Mouse (Mus musculus) spleen, adult 2 months (tissue): Measurements from ENCODE around the gene Fnip1. TPM values are rescaled to one million over a fixed set of nuclear protein-coding genes. Genes with fewer than 3 reads are reported as not detected.

Source experiments
- DNase-seq, 2 experiments: peaks; one replicate each; pipeline versions ENCODE4 v3.0.0 to v3.0.0-alpha.2; 2012 to 2021; ENCODE audit warnings: low spot score in 2 of 2, low read depth in 1 of 2
- H3K27ac ChIP-seq: fragments of 200-500 bp; 2 replicates; pipeline ENCODE4 v1.5.1; 2012; ENCODE audit warnings: low read length, inconsistent platforms; ENCODE audit not compliant: insufficient read depth
- H3K27me3 ChIP-seq: fragments of 200-500 bp; 2 replicates; pipeline ENCODE4 v1.6.1; 2012; ENCODE audit warnings: mild to moderate bottlenecking, moderate library complexity, low read length, inconsistent platforms; ENCODE audit not compliant: control insufficient read depth, insufficient read depth
- H3K36me3 ChIP-seq: fragments of 200-500 bp; 2 replicates; pipeline ENCODE4 v1.6.1; 2012; ENCODE audit warnings: mild to moderate bottlenecking, low read length, inconsistent platforms; ENCODE audit not compliant: control insufficient read depth, insufficient read depth
- H3K4me1 ChIP-seq: fragments of 200-500 bp; 2 replicates; pipeline ENCODE4 v1.6.1; 2011; ENCODE audit warnings: inconsistent platforms; ENCODE audit not compliant: control insufficient read depth, insufficient read depth, insufficient read length
- H3K4me3 ChIP-seq: fragments of 200-500 bp; 2 replicates; pipeline ENCODE4 v1.5.1; 2011; ENCODE audit warnings: mild to moderate bottlenecking, inconsistent platforms; ENCODE audit not compliant: insufficient read depth, insufficient read length; ENCODE audit errors: extremely low read depth
- CTCF ChIP-seq: fragments of 200-500 bp; IDR thresholded peaks from 2 replicates; pipeline ENCODE4 v1.5.1; 2011; ENCODE audit warnings: mild to moderate bottlenecking, inconsistent platforms; ENCODE audit not compliant: insufficient read depth, insufficient read length, insufficient replicate concordance; ENCODE audit errors: extremely low read depth
- POLR2A ChIP-seq: fragments of 200-500 bp; IDR thresholded peaks from 2 replicates; pipeline ENCODE4 v1.6.1; 2011; ENCODE audit warnings: low read depth, low read length, inconsistent platforms
- WGBS: fragments of 180-500 bp; shearing (Covaris S2); methylation state at CpG from one replicate; pipeline ENCODE4 v1.1.7; 2018; 5-methylcytosine and 5-hydroxymethylcytosine counted together
- polyA plus RNA-seq: library from polyadenylated mRNA; depleted of rRNA; stranded (reverse); fragments of >200 nt; gene quantifications from 2 replicates; pipeline ENCODE4 v1.2.3, GENCODE M21; 2012

Fnip1 gene
- polyA plus RNA-seq, 1 experiment = 1.1 TPM

DNA sequence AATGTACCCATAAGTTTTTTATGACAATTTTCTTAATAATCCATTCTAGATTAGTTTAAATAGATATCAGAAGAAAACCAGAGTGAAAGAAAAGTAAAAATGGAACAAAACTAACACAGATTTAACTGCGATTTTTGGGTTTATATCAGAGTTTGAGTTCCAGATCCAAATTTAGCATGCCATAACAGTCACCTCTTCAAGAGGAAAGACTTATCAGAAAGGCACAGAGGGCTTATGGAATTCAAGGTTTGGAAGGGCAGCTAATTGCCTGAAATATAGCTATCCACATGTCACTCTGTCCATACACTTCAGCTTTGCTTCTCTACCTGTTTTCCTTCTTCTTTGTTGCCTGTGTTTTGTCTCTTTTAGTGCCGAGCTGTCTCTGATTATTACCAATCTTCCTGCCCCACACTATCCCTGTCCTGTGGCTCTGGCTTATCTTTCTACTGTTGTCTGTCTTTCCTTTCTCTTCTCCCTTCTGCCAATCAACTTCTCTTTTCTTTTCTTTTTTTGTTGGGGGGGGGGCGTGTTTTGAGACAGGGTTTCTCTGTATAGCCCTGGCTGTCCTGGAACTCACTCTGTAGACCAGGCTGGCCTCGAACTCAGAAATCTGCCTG is 31.0 kb upstream of the Fnip1 start:
- Histone ChIP-seq H3K27me3 (no peaks in the 10 kb centered on the region), H3K4me3 (no peak overlapping the region), H3K36me3 (no peaks in the 10 kb centered on the region), H3K27ac (no peak overlapping the region), H3K4me1 (no peaks in the 10 kb centered on the region)
- WGBS = 65% methylated on average over 4 of the region's 4 CpGs
- TF ChIP-seq POLR2A (no peak), CTCF (no peak)
- no peak for DNase-seq

DNA sequence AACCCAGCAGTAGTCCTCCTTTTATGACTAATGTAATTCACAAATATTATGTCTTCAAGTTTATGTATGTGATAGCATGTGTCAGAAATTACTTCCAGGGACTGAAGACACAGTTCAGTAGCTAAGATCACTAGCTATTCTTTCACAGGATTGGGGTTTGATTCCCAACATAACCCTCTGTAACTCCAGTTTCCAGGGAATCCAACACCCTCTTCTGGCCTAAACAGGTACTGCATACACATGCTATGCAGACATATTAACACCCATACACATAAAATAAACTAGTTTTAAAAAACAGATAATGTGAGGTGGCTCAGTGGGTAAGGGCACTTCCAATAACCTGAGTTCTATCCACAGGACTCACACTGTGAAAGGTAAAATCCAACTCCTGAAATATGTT is 27.4 kb upstream of the Fnip1 start:
- no peak for DNase-seq
- no peak for TF ChIP-seq POLR2A
- TF ChIP-seq CTCF = no peak
- Histone ChIP-seq H3K4me1 (no peaks in the 10 kb centered on the region), H3K4me3 (no peak overlapping the region), H3K27ac (no peak overlapping the region), H3K36me3 (no peaks in the 10 kb centered on the region), H3K27me3 (no peaks in the 10 kb centered on the region)

DNA sequence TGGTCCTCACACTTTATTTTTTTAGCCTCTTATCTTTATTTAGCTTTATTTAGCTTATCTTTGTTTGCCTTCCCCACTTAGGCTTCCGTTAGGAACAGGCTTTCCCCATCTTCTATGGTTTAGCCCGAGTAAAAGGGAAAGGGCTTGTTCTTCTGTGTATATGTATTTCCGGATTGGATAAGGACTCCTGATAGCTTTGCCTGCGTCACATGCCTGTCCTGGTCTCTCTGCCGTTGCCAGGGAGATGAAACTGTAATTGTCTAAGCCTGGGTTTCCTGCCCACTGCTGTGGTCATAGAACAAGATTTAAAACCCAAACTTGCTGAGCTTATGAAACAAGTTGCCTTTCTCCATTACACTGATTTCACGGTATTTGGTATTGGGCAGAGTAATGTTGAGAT is 25.0 kb upstream of the Fnip1 start:
- H3K36me3 ChIP-seq = no peaks in the 10 kb centered on the region
- H3K4me3 ChIP-seq = no peak overlapping the region
- no peaks in the 10 kb centered on the region for H3K27me3 ChIP-seq
- 20% methylated on average over 6 of the region's 6 CpGs for WGBS
- no peak overlapping the region for H3K27ac ChIP-seq
- no peak for DNase-seq
- TF ChIP-seq POLR2A (no peak), CTCF (no peak)
- no peaks in the 10 kb centered on the region for H3K4me1 ChIP-seq

DNA sequence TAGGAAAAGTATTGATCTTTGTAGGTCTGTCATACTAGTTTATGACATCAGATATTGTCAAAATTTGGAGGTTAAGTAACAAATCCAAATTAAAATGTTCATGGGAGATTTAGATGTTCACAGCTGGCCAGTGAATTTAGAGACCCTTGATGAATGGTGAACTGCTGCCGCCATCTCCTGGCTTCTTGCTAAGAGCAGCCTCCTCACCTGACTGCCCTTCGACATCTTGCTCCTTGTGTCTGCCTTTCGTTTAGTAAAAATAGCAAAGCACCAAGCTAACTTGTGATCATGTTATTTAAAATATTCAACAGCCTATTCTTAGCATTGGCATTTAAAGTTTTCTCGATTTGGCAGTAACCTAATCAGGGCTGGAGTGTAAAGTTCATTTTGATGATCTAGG is 15.0 kb upstream of the Fnip1 start:
- WGBS = 91% methylated on average over 4 of the region's 4 CpGs
- Histone ChIP-seq H3K4me1 (peaks cover 4% of the 10 kb centered on the region; the same call in 1 of the 2 replicates), H3K27ac (no peak overlapping the region), H3K27me3 (no peaks in the 10 kb centered on the region), H3K36me3 (no peaks in the 10 kb centered on the region), H3K4me3 (no peak overlapping the region)
- no peak for DNase-seq
- TF ChIP-seq POLR2A (no peak), CTCF (no peak)

DNA sequence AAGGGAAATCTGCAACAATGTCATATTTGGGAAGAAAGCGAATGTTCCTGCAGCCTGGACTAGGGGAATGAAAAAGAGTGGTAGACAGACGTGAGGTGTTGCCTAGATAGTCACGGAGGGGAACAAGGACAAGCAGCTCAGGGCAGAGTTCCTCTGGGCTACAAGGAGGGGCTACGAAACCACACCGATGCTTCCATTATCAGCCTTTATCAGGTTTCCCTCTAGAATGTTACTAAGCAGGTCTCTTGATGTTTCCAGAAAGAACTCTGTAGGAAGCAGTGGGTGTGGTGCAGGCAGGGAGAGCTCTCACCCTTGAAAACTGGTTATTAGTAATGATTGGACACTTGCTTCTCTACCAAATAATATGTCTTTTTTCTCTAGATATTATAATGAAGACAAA is 11.7 kb upstream of the Fnip1 start:
- TF ChIP-seq POLR2A (no peak), CTCF (no peak)
- H3K27ac ChIP-seq = no peak overlapping the region
- peaks cover 4% of the 10 kb centered on the region; the same call in 1 of the 2 replicates for H3K4me1 ChIP-seq
- no peaks in the 10 kb centered on the region for H3K36me3 ChIP-seq
- H3K4me3 ChIP-seq = no peak overlapping the region
- 79% methylated on average over 5 of the region's 5 CpGs for WGBS
- DNase-seq = no peak
- H3K27me3 ChIP-seq = no peaks in the 10 kb centered on the region

DNA sequence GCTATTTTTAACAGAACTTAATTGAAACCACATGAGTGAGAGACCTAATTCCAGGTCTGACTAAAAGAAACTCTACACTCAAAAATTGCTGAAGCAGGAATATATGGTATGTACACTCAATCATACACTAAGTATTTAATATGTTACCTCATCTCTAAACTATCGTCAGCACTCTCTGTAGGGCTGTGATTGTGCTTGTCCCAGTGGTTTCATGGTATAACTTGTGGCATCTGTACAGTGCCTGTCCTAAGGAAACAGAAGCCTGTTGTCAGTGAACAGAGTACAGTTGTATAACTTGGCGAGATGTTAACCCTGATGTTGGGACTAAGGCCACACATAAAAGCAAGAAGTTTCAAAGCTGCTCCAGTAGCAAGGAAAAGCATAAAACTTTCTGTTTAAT is 10.9 kb upstream of the Fnip1 start:
- no peak for DNase-seq
- H3K4me1 ChIP-seq = peaks cover 4% of the 10 kb centered on the region; the same call in 1 of the 2 replicates
- no peak overlapping the region for H3K27ac ChIP-seq
- no peaks in the 10 kb centered on the region for H3K36me3 ChIP-seq
- WGBS = 64% methylated on average over 2 of the region's 2 CpGs
- TF ChIP-seq CTCF (no peak), POLR2A (no peak)
- no peak overlapping the region for H3K4me3 ChIP-seq
- H3K27me3 ChIP-seq = no peaks in the 10 kb centered on the region

DNA sequence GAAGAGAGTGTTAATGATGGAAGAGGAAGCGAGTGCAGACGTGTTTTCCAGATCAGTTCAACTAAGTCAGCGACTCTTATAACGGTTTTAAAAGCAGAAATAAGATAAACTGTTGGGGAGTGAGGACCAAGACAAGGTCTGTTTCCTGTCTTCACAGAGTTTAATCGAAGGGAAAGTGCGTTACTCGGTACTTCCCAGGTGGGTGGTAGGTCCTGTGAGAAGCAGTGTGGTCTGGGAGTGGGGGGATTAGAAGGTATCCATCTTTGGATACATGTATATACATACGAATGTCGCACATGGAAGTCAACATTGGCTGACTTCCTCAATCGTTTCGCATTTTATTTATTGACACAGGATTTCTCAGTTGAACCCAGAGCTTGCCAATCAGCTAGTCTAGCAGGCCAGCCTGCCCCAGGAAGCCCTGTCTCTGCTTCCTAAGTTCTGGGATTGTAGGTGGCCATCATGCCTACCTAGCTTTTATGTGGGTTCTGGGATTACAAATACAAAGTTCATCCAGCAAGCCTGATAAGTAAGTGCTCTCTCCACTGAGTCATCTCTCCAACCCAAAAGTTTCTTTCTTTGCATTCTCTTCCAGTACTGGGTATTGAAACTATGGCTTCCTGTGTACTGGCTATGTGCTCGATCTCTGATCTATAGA is 10.2 kb upstream of the Fnip1 start:
- 32% methylated on average over 12 of the region's 12 CpGs for WGBS
- Histone ChIP-seq H3K36me3 (no peaks in the 10 kb centered on the region), H3K4me1 (peaks cover 4% of the 10 kb centered on the region; the same call in 1 of the 2 replicates), H3K27ac (no peak overlapping the region), H3K4me3 (no peak overlapping the region), H3K27me3 (no peaks in the 10 kb centered on the region)
- DNase-seq = no peak
- TF ChIP-seq CTCF = no peak
- TF ChIP-seq POLR2A = no peak
